ENCODE assay signal across 8 mouse cellular contexts in the genomic region with DNA sequence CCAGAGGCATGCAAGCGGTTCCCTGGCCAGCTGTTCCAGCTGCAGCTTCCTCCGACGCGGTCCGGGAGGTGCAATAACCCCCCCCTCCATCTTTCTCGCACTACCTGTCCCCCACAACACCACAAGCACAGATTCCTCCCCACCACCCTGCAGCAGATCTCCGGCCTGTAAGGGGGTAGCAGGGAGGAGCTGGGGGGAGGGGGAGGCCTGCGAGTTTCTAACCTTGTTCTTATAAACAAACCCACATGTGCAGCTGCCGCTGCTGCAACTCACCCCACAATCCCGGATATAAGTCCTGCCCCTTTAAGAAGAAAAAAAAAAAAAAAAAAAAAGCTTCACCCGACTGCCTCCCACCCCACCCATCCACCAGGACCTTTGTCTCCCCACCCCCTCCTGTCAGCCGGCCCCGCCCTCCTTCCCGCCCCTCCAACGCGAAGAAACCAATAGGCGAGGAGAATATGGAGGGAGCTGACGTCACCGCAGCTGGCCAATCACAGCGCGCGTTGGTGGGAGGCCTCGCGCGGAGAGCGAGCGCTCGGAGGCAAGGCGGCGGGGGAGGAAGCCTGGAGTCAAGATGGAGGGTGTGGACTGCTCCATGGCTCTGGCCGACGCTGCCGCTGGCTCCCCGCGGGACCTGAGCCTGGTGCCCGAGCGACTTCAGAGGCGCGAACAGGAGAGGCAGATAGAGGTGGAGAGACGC. TPM values are rescaled to one million over a fixed set of nuclear protein-coding genes. Genes with fewer than 3 reads are reported as not detected.
DNase-seq lines count a peak whose midpoint lies in the region; ATAC-seq lines count a peak whose summit lies in the region.

Gene Tbcc (plus strand): TSS at position 569 of the 700 bp plus-strand sequence.

- under 1% methylated on average over 40 of the region's 40 CpGs for WGBS in intestine, embryonic 14.5 days

- intact Hi-C loops in left cerebral cortex, postnatal 14 days (cut with DNase I) = loop anchor here (1.0 kb wide), 1 partner anchor 32 kb away; the partner anchor contains the start of gene Bicral

- peak within 1 kb of the TSS; percentile 99 for H3K4me2 ChIP-seq in intestine, embryonic 14.5 days (ENCODE audit: low read length)

- H3K9ac ChIP-seq in intestine, embryonic 14.5 days (ENCODE audit: low read length) = peak within 1 kb of the TSS; percentile 80

- ATAC-seq in intestine, embryonic 14.5 days (replicated peaks; ENCODE audit: low FRiP score, low TSS enrichment, low read depth) = peak; percentile 92

- peaks cover 9% of the 10 kb centered on the region; the same call in 1 of the 2 replicates for H3K36me3 ChIP-seq in intestine, embryonic 14.5 days (ENCODE audit: control insufficient read depth, insufficient read depth, low read length)

- peaks cover 33% of the 10 kb centered on the region for H3K4me1 ChIP-seq in intestine, embryonic 14.5 days (replicated peaks; ENCODE audit: control insufficient read depth, insufficient read depth, low read length)

- H3K27ac ChIP-seq in intestine, embryonic 14.5 days (ENCODE audit: low read depth) = peak within 1 kb of the TSS; percentile 97

- peak; percentile 93 to 94 for DNase-seq in adrenal gland, adult 18-20 months (ENCODE audit: low spot score in 2 of 2)
- peak; percentile 98 for DNase-seq in embryo, embryonic 11 days
- peak; percentile 97 for DNase-seq in gastrocnemius, postnatal 25 days
- peak; percentile 97 for DNase-seq in intestine, embryonic 14.5 days (ENCODE audit: low spot score)
- peak; percentile 98 for DNase-seq in left cerebral cortex, postnatal 14 days (ENCODE audit: low spot score in 2 of 2)
- DNase-seq in mesoderm, embryonic 11.5 days (ENCODE audit: low read depth, low spot score) = peak; percentile 99
- peak; percentile 96 for DNase-seq in right cerebral cortex, postnatal 36 days (ENCODE audit: low spot score in 2 of 2)
- DNase-seq in yolk sac, embryonic 10.5 days (ENCODE audit: low spot score) = peak; percentile 99

- H3K9me3 ChIP-seq in intestine, embryonic 14.5 days (ENCODE audit: control insufficient read depth, low read length) = no peaks in the 10 kb centered on the region

- H3K4me3 ChIP-seq in intestine, embryonic 14.5 days (ENCODE audit: low read depth, low read length) = peak within 1 kb of the TSS; percentile 97

- no peaks in the 10 kb centered on the region for H3K27me3 ChIP-seq in intestine, embryonic 14.5 days (replicated peaks; ENCODE audit: control insufficient read depth, insufficient read depth, low read length)

RNA-seq across cellular contexts. Expression of gene Tbcc, which starts in this region (rescaled TPM):
- total RNA-seq in adrenal gland, adult 18-20 months (2021) = 10 to 100 TPM; 19.6 to 23.9 TPM
- total RNA-seq in gastrocnemius, postnatal 25 days (2021) = 1 to 10 TPM; 7.1 to 8.5 TPM
- 50.5 and 54.8 TPM in 2 replicates for polyA plus RNA-seq in intestine, embryonic 14.5 days (2014; fragmentation: Nextera tagmentation; extraction: Ambion mirVana)
- total RNA-seq in left cerebral cortex, postnatal 14 days (2021) = 10 to 100 TPM; 33.1 to 39.8 TPM

Comparison
In these comparisons a context has a peak if more than half of its experiments do, and no peak if none do; other contexts are left out.
1. Peak in every context shown above with its lines: DNase-seq, ATAC-seq, H3K4me3 ChIP-seq and H3K27ac ChIP-seq.